Mouse (Mus musculus) T-helper 17 cell (primary cell): ENCODE data around the gene E2f6.

Source experiments
- in situ Hi-C, 2 experiments: fragments of 300-600 bp; cut with MboI, MseI; formaldehyde crosslinking; loops; 1 replicate in 1 of 2; 2 replicates in 1 of 2; pipeline ENCODE4 v1.15.1; 2025; ENCODE audit warnings: high pct_unique_total_duplicates in 2 of 2

The E2f6 gene

GRCm38 (mm10) chr12:16844623-16845592 is 34.1 kb downstream of the E2f6 start:
- in situ Hi-C loops, result loop anchor here in 1 of 2 experiments (5.0 kb wide), 1 partner anchor 37 kb away; no protein-coding TSS in a partner anchor

GRCm38 (mm10) chr12:16847204-16847792 is 36.5 kb downstream of the E2f6 start:
- in situ Hi-C loops, result loop anchor here in 1 of 2 experiments (5.0 kb wide), 1 partner anchor 35 kb away; no protein-coding TSS in a partner anchor

- in situ Hi-C loops, result loop anchor here in 1 of 2 experiments (5.0 kb wide), 1 partner anchor 34 kb away; no protein-coding TSS in a partner anchor
Measured at GRCm38 (mm10) chr12:16848501-16848900, 37.7 kb downstream of the E2f6 start.

- in situ Hi-C loops, result loop anchor here in 1 of 2 experiments (5.0 kb wide), 1 partner anchor 32 kb away; no protein-coding TSS in a partner anchor
Measured at GRCm38 (mm10) chr12:16849821-16850220, 39.1 kb downstream of the E2f6 start.

GRCm38 (mm10) chr12:16850431-16851375 is 39.9 kb downstream of the E2f6 start:
- in situ Hi-C loops, result no loop called here

- in situ Hi-C loops, result no loop called here
Measured at GRCm38 (mm10) chr12:16853431-16854165, 42.8 kb downstream of the E2f6 start.

- in situ Hi-C loops, result no loop called here
Measured at GRCm38 (mm10) chr12:16855632-16856305, 45.0 kb downstream of the E2f6 start.

- in situ Hi-C loops, result no loop called here
Measured at GRCm38 (mm10) chr12:16856306-16856679, 45.5 kb downstream of the E2f6 start.

- in situ Hi-C loops, result no loop called here
Measured at GRCm38 (mm10) chr12:16858081-16858480, 47.3 kb downstream of the E2f6 start.

- in situ Hi-C loops, result no loop called here
Measured at GRCm38 (mm10) chr12:16859781-16860180, 49.0 kb downstream of the E2f6 start.

GRCm38 (mm10) chr12:16860533-16860932 is 49.8 kb downstream of the E2f6 start:
- in situ Hi-C loops, result no loop called here

GRCm38 (mm10) chr12:16860961-16861360 is 50.2 kb downstream of the E2f6 start:
- in situ Hi-C loops, result no loop called here

GRCm38 (mm10) chr12:16864477-16864876 is 53.7 kb downstream of the E2f6 start:
- in situ Hi-C loops, result no loop called here

GRCm38 (mm10) chr12:16865871-16866270 is 55.1 kb downstream of the E2f6 start:
- in situ Hi-C loops, result no loop called here

GRCm38 (mm10) chr12:16866460-16866859 is 55.7 kb downstream of the E2f6 start:
- in situ Hi-C loops, result no loop called here

GRCm38 (mm10) chr12:16867306-16867705 is 56.5 kb downstream of the E2f6 start:
- in situ Hi-C loops, result no loop called here

- in situ Hi-C loops, result no loop called here
Measured at GRCm38 (mm10) chr12:16868618-16869017, 57.9 kb downstream of the E2f6 start.

GRCm38 (mm10) chr12:16869091-16869778 is 58.5 kb downstream of the E2f6 start:
- in situ Hi-C loops, result no loop called here

GRCm38 (mm10) chr12:16869870-16870404 is 59.2 kb downstream of the E2f6 start:
- in situ Hi-C loops, result no loop called here
